Mouse (Mus musculus) cerebellum, adult 9-11 months (tissue): Measurements from ENCODE around the gene Zfp59.
"Not testable (repeated sequence)": the region's sequence is repeated elsewhere in the genome, so short reads cannot be mapped to it uniquely, and the experiment has no call there.

ENCODE experiments used
- DNase-seq: peaks from one replicate; pipeline ENCODE4 v3.0.0; 2022

Zfp59 gene

DNA sequence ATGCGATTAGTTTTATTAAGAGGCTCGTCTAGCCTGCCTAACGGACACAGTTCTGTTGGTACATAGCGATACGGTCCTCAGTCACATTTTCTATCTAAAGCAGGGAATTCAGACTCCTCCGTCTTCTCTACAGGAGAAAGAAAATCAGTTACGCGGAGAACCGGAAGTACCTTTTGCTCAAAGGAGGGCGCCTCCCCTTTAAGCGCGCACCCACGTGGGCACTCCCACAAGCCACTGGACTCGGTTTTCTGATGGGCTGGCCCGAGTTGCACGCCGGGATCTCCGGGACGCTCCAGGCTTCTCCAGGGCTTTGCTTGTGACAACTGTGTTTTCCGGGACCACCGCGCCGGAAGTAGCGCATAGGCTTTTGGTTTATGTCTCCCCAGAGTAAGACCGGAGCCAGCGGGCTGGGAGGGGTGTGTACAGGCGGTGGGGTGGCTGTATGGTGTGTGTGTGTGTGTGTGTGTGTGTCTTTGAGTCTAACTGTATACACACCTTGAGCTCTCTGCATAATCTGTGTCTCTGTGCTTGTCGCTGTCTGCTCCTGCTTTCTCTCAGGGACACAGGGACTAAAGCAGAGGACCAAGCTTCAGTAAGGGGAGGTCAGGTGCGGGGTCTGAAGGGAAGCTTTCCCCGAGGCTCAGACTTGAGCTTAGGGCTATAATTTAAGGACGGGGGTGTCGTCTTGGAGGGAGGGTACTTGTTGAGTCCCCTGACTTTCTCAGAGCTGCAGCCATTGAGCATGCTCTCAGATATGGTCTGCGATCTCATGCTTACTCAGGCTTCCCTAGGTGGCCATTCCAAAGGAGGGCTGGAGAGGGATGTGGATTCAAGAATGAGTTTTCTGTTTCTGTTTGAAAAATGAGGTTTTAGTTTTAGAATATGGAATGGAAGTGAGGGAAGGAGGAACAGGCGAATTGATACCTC is at the start of gene Zfp59:
Gene Zfp59, plus strand, starts transcription at position 285 of the 927 bp plus-strand sequence.
- DNase-seq, result peak; percentile 87

DNA sequence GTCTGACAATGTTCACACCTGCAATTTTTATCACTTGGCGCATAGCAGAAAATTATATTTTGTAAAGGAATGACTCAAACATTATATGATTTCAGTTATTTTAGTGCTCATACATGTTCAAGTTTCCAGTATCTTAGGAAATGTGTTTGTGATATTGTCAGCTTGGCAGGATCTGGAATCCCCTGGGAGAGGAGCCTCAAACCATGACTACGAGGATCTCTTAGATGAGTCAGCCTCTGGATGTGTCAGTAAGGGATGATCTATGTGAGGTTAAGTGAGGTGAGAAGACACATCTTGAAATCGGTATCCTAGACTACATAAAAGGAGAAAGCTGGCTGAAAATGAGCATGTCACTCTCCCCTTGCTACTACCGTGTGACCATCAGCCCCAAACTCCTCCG is 49.1 kb upstream of the Zfp59 start:
- DNase-seq, result no peak

DNA sequence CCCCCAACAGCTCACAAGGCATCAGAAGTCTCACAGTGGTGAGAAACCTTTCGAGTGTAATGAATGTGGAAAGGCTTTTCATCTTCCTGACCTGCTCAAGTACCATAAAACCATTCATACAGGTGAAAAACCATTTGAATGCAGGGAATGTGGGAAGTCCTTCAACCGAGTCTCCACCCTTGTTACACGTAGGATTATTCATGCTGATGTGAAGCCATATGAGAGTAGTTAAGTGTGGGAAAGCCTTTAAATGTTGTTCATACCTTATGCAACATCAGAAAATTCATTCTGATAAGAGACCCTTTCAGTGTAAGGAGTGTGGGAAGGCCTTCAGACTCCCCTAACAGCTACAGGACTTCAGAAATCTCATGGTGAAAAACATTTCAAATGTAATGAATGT is 44.5 kb upstream of the Zfp59 start:
- DNase-seq, result not testable (repeated sequence)

DNA sequence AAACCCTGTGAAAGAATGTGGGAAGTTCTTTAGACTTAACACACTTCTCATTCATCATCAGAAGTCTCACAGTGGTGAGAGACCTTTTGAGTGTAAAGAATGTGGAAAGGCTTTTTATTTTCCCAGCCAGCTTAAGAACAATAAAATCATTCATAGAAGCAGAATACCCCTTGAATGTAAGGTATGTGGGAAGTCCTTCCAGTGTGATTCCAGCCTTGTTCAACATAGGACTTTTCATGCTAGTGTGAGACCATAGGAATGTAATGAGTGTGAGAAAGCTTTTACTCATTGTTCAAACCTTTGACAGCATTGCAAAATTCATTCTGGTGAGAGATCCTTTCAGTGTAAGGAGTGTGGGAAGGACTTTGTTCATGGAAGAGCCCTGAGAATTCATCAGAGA is 43.8 kb upstream of the Zfp59 start:
- no peak for DNase-seq

DNA sequence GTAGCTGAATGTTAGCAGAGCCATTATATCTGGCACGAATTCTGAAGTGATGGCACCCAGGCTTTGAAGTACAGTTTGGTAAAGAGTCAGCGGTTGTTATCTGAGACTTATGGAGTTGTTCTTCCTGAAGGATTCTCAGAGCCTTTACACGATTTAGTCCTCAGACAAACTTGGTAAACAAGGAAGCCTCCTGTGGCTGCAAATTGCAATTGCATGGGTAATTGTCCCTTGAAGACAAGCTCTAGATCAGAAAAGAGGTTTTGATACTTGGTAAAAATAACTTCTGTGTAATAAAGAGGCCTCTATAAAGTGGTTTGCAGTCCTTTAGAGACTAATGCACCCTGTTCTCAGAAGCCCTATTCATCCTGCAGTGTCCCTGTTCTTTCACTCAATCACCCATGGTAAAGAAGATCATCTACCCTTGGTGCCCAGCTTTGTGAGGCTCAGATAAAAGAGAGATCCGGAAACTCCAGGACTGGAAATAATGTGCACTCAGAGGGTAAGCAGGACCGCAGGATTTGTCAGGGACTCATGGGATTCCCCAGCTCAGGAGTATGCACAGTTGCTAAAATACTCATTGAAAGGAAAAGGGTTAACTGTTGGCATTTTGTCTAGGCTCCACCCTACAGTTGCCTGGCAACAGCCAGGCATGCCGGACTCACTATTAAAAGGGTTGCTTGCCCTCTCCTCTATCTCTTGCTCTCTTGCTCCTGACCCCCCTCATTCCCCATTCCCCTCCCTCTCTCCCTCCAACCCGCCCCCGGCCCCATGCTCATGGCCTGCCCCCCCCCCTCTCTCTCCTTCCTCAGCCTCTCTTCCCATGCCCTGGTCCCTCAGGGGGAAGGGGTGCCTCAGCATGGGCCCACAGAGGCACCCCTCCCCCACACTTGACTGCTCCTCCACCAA is 40.2 kb upstream of the Zfp59 start:
- no peak for DNase-seq

DNA sequence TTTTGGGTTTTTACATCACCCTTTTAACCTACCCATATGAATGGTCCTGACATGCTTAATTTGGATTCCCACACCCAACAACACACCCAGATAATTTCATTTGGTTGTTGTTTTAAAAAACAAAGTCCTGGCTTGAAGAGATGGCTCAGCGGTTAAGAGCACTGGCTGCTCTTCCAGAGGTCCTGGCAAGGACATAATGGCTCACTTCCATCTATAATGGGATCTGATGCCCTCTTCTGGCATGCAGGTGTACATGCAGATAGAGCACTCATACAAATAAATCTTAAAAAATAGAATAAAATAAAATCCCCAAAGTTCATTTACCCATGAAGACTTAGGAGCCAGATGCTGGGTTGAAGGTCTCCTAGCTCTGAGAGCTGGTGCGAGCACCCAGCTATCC is 37.3 kb upstream of the Zfp59 start:
- no peak for DNase-seq

DNA sequence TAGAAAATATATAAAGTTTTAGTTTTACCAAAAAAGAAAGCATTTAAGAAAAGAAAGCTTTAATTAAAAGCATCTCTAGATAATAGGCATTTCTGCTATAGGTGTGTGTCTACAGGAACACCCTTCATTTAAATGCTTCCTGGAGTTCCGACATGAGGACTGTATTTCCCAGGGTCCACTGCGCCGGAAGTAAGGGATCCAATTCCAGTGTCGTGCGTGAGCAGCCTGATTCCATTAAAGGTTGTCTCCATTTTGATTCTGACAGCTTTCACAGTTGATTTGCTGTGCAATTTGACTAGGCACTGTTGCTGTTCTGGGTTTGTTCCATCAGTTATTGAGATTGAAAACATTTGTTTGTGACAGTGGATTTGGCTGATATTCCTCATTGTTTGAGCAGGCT is 35.4 kb upstream of the Zfp59 start:
- DNase-seq, result no peak

DNA sequence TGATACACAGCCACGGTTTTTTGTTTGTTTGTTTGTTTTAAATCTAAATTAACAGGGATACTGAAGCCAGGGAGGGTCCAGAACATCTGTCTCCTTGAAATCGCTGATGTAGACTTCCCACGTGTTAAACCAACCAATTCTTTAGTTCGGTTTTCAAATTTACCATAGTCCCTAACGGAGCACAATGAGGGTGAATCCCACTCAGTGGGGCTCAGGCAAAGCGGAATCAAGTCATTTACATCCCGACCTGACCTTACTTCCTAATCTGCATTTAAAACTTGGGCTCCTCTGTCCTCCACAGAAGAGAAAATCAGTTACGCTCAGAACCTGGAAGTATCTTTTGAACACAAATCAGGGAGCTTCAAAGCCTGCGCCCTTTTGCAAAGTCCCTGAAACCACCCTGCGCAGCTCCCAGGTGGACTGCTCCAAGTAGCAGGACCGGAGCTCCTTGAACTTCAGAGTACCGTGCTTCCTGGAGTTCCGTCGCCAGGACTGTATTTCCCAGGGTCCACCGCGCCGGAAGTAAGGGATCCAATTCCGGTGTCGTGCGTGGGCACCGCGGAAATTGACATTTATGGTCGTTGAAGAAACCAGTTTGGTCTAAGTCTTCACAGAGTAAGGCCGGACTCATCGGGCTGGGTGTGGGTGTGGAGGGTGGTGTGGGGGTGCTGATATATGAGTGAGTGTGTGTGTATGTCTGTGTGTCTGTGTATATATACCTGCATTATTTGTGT is 33.9 kb upstream of the Zfp59 start:
- peak; percentile 74 for DNase-seq

DNA sequence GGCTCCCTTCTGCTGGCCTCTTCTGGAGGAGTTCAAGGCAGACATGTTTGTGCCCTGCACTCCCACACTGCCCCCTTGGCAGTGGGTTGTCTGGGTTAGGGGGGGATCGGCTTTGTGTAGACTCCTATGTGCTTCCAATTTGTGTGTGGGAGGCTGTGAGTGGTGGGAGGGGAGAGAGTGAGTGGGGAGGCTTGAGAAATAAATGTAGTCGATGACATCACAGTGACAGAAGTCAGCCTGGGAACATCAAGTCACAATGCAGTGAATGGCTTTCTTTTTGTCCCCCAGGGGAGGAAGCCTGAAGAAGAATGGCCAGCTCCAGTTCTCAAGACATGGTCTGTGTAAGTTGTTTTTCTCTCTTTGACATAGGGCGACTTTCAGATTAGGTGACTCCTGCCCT is 31.5 kb upstream of the Zfp59 start, which contains the start of gene Zfp626:
Gene Zfp626, plus strand, starts transcription at position 301 of the 400 bp plus-strand sequence.
- not testable (repeated sequence) for DNase-seq

DNA sequence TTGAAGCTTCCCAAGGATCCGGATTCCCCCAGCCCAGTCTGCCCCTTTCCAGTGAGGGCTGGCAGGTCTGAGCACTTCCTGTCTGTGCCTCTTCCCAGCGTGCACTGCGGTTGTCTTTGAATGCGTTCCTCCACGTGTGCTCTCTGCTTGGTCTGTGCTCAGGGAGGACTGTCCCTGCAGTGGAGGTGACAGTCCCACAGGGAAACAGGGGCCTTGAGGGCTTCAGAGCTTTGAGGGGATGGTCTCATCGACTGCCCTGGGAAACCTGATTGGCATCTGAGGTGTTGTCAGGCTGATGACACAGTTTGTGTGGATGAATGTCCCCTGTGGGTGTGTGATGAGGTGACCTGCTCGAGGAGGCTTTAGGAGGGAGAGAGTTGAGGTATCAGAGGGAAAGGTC is 31.1 kb upstream of the Zfp59 start:
- not testable (repeated sequence) for DNase-seq

DNA sequence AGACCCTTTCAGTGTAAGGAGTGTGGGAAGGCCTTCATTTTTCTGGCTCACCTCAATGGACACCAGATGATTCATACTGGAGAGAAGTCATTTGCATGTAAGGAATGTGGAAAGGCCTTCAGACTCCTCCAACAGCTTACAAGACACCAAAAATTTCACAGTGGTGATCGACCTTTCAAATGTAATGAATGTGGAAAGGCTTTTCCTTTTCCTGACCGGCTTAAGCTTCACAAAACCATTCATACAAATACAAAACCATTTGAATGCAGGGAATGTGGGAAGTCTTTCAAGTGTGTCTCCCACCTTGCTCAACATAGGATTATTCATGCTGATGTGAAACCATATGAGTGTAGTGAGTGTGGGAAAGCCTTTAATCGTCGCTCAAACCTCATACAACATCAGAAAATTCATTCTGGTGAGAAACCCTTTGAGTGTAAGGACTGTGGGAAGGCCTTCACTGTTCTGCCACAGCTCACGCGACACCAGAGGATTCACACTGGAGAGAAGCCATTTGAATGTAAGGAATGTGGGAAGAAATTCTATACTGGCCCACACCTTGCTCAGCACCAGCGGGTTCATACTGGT is 19.8 kb upstream of the Zfp59 start:
- no peak for DNase-seq

DNA sequence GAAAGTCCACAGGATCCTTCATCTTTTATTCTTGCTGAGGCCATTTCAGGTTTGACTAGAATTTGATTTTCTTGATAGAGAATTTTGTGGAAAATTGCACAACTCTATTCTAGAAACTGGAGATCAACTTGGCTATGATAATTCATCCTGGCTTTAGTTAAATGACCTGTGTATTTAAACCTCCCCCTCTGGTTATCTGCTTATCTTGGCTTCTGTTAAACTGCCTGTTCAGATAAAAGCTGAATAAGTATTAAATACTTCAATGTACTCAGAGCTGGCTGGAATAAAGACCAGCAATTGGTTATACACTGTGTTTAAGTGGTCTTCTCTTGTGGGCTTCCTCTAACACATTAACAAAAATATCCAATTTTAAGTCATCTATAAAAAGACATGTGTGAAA is 15.8 kb upstream of the Zfp59 start:
- no peak for DNase-seq

DNA sequence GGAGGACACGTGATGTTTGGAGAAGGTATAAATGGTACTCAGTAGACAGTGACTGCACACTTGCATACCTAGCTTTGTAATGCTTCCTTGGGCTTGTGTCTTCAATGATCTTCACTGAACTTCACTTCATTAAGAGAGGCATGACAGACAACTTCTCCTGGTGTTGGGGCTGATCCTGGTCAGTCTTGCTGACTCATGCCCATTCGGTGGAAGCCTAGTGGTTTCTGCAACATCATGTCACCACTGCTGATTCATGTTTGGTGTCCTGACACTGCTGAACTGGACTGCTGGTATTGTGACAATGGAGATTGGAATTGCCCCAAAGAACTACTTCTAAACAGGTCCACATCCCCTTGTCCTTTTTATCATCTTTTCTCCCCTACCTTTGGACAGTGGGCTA is 4.3 kb upstream of the Zfp59 start:
- DNase-seq, result no peak

DNA sequence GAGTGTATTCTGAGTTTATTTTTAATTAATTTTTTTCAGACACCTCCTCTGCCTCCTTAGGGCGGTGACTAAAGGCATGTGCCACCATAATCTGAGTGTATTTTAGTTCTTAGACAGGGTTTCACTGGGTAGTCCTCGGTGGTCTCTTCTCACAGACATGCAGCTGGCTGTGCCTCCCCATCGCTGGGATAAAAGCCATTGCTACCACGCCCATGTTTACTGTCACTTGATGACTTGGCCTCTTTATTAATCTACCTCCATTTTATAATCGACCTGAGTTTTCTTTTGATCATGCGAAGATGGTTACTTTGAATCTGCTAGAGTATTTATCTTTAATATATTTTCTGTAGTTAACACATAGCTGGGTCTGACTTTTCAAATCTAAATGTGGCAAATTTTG is 511 bp upstream of the Zfp59 start:
- DNase-seq, result no peak

DNA sequence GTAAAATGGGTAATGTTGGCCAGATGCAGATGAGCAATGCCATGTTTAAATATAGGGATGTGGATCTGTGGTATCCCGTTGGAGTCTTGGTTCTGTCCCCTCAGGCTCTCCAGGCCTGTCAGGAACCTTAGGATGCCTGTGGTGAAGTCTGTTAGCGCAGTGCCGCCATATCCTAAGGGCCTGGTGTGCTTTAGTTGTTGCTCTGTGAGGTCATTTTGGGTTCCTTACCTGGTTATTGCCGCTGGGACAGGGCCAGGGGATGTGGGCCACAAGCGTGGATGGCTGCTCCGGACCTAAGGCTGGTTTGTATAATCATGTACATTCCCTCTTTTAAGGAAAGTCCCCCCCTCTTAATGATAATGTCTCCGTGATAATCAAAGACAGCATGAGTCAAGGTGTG is 1.2 kb downstream of the Zfp59 start:
- no peak for DNase-seq

DNA sequence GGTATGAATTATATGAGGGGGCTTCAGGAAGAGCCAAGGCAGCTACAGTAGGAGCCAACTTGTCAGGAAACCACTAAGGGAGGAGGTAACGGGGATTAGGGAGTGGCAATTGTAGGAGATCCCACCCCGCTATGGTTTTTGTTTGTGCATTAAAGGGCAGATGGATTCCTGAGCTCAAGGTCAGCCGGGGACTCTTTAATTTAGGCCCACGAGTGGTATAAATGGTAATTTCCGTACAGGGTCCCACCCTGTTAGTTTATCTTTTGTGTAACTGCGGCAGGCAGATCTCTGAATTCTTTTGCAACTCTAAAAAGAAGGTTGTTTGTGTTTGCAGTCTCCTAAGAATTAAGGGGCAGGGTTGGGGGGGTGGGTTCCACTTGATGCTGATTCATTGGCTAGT is 1.7 kb downstream of the Zfp59 start:
- DNase-seq, result no peak

DNA sequence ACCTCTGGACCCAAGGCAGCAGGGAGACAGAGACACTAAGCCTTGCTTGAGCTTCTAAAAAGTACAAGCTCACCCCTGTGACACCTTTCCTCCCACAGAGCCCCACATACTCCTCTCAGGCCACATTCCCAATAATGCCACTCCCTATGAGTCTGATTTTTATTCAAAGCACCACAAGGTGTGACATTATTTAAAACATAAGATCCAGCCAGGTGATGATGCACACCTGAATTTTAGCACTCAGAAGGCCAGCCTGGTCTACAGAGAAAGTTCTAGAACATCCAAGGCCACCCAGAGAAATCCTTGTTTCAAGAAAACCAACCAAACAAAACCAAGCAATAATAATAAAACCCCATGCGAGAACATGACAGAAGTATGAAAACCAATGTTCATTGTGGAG is 18.8 kb downstream of the Zfp59 start, which contains the start of gene Zfp607a:
Gene Zfp607a, plus strand, starts transcription at position 301 of the 400 bp plus-strand sequence.
- DNase-seq, result no peak

DNA sequence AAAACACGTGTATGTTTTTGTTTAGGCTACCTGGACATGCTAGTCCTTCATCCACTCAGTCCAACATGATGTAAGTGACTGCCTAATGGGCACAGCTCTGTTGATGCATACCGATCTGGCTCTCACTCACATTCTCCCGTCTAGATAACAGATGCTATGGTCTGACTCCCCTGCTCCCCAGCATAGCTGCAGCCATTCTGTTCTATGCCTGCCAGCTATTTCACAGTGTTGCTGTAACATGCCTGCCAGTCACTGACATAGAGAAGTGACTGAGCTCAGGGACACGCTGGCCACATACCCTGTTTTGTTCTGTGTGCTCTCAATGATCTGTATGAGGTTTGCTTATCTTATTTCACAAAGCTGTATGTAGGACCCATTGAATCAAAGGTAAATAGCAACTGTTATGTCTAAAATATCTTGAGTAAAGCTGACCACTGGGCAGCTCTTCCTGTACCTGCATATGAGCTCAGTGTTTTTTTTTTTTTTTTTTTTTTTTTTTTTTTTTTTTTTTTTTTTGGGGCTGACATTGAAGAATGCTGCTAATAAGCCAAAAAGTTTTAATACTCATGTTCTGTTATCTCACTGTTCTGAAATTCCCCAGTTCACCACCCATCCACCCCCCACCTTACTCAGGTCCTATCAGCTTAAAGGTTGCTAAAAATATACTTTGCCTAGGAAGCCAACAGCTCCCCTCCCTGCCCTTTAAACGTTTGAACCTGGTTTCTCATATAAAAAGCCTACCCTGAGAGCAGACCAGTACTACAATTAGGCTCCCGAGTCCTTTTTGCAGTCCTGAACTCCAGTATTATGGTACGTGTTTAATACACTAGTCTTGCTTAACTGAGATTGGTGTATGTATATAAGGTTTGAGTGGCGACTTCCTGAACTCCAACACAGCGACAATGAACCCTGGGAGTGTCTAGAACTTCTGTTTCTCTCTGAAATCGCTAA is 21.2 kb downstream of the Zfp59 start:
- DNase-seq, result no peak

DNA sequence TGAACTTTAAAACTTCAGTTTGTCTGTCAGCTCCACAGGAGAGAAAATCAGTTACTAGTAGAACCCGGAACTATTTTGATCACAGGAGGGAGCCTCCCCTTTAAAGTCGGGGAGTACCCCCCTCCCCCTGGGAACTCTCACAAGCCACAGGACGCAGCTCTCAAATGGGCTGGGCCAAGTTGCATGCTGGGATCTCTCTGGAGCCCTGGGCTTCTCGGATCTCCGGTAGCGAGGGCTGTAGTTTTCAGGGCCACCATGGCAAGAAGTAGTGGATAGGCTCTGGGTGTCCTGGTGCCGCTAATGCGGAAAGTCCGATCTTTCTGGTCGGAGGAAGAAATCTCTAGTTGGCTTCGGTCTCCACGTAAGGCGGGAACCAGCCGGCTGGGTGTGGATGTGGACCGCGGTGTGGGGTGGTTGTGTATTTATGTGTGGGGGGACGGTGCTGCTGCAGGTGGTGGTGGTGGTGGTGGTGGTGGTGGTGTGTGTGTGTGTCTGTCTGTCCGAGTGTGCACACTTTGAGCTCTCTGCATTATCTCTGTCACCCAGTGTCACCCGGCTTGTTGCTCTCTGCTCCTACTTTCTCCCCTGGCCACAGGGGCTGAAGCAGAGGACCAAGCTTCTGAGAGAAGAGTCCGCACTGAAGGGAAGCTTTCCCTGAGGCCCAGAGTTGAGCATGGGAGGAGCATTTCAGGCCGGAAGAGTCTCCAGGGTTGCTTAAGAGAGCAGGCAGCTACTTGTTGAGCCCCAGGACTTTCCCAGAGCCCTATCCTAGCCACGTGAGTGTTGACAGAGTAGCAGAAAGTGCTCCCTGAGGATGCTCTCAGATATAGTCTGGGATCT is 22.2 kb downstream of the Zfp59 start:
- DNase-seq, result no peak

DNA sequence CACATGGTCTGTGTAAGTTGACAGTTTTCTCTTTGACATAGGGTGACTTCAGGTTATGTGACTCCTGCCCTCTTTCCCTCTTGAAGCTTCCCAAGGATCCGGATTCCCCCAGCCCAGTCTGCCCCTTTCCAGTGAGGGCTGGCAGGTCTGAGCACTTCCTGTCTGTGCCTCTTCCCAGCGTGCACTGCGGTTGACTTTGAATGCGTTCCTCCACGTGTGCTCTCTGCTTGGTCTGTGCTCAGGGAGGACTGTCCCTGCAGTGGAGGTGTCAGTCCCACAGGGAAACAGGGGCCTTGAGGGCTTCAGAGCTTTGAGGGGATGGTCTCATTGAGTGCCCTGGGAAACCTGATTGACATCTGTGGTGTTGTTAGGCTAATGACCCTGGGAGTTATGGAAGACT is 24.2 kb downstream of the Zfp59 start:
- not testable (repeated sequence) for DNase-seq
